Mouse (Mus musculus) midbrain, postnatal 0 days (tissue): ENCODE data around the gene Slc22a14. TPM values are rescaled to one million over a fixed set of nuclear protein-coding genes. Genes with fewer than 3 reads are reported as not detected.
A peak's percentile ranks its signal among the peaks of the same experiment; 100 is the strongest.

ENCODE experiments used
- ATAC-seq: fragments of 200-750 bp; cut with Nextera tagmentation; 2 replicates; pipeline ENCODE4 v1.8.0; 2017; ENCODE audit warnings: moderate number of reproducible peaks, mild to moderate bottlenecking, moderate TSS enrichment, moderate library complexity; ENCODE audit not compliant: low FRiP score
- DNase-seq: peaks from one replicate; pipeline ENCODE4 v3.0.0-alpha.2; 2015; ENCODE audit warnings: low spot score
- H3K27ac ChIP-seq: fragments of 300-500 bp; sonication (generic); 2 replicates; pipeline ENCODE4 v1.5.1; 2014; ENCODE audit warnings: low read depth, mild to moderate bottlenecking, low read length, mixed read lengths
- H3K27me3 ChIP-seq: fragments of 300-500 bp; sonication (generic); 2 replicates; pipeline ENCODE4 v1.6.1; 2014; ENCODE audit warnings: low read length, control low read depth, mixed read lengths; ENCODE audit not compliant: insufficient read depth
- H3K36me3 ChIP-seq: fragments of 300-500 bp; sonication (generic); 2 replicates; pipeline ENCODE4 v1.6.1; 2014; ENCODE audit warnings: low read length, control low read depth, mixed read lengths; ENCODE audit not compliant: insufficient read depth
- H3K4me1 ChIP-seq: fragments of 300-500 bp; sonication (generic); 2 replicates; pipeline ENCODE4 v1.6.1; 2014; ENCODE audit warnings: mild to moderate bottlenecking, control low read depth, antibody characterized with exemption, low read length, mixed read lengths; ENCODE audit not compliant: insufficient read depth
- H3K4me2 ChIP-seq: fragments of 300-500 bp; sonication (generic); 2 replicates; pipeline ENCODE4 v1.6.1; 2014; ENCODE audit warnings: low read depth, mild to moderate bottlenecking, low read length, mixed read lengths; ENCODE audit not compliant: poor library complexity, severe bottlenecking
- H3K4me3 ChIP-seq: fragments of 300-500 bp; sonication (generic); 2 replicates; pipeline ENCODE4 v1.5.1; 2014; ENCODE audit warnings: low read depth, mild to moderate bottlenecking, low read length, moderate library complexity
- H3K9ac ChIP-seq: fragments of 300-500 bp; sonication (generic); replicated peaks from 2 replicates; pipeline ENCODE4 v1.6.1; 2014; ENCODE audit warnings: mild to moderate bottlenecking, low read length, moderate library complexity, mixed read lengths; ENCODE audit not compliant: poor library complexity, severe bottlenecking
- H3K9me3 ChIP-seq: fragments of 300-500 bp; sonication (generic); 2 replicates; pipeline ENCODE4 v1.6.1; 2016; ENCODE audit warnings: low read length, control low read depth
- CTCF ChIP-seq: IDR thresholded peaks from 2 replicates; pipeline ENCODE4 v1.5.1; 2016; ENCODE audit warnings: antibody characterized with exemption, mild to moderate bottlenecking
- WGBS: fragments of 180-500 bp; shearing (Covaris S2); extraction: QIAGEN DNeasy Blood & Tissue Kit; methylation state at CpG from one replicate; pipeline ENCODE4 v1.1.7; 2014; 5-methylcytosine and 5-hydroxymethylcytosine counted together
- polyA plus RNA-seq: library from polyadenylated mRNA; unstranded; fragments of >200 nt; fragmentation: Nextera tagmentation; extraction: Ambion mirVana; gene quantifications from 2 replicates; pipeline ENCODE4 v1.2.1, GENCODE M21; 2015
- total RNA-seq: library from RNA; depleted of rRNA; stranded (reverse); fragments of >200 nt; gene quantifications from 2 replicates; pipeline ENCODE4 v1.2.3, GENCODE M21; 2014; rRNA removed

The Slc22a14 gene
- total and polyA plus RNA-seq, 2 experiments from 2014 or later: not detected

- TF ChIP-seq CTCF: peak; percentile 63
- Histone ChIP-seq H3K27me3 (no peaks in the 10 kb centered on the region), H3K4me2 (no peak overlapping the region), H3K27ac (no peak overlapping the region), H3K4me3 (no peak overlapping the region), H3K9ac (no peak overlapping the region), H3K36me3 (no peaks in the 10 kb centered on the region), H3K4me1 (no peaks in the 10 kb centered on the region), H3K9me3 (no peaks in the 10 kb centered on the region)
- no peak for ATAC-seq
- DNase-seq: peak; percentile 25
- 85% methylated on average over 12 of the region's 12 CpGs for WGBS
Observed at GRCm38 (mm10) chr9:119128436-119129181, 236.7 kb downstream of the Slc22a14 start.

- ATAC-seq: no peak
- WGBS: 87% methylated on average over 18 of the region's 18 CpGs
- H3K9ac ChIP-seq: no peak overlapping the region
- no peaks in the 10 kb centered on the region for H3K4me1 ChIP-seq
- TF ChIP-seq CTCF: no peak
- H3K4me3 ChIP-seq: no peak overlapping the region
- no peak for DNase-seq
- H3K4me2 ChIP-seq: no peak overlapping the region
- H3K36me3 ChIP-seq: no peaks in the 10 kb centered on the region
- no peaks in the 10 kb centered on the region for H3K9me3 ChIP-seq
- no peaks in the 10 kb centered on the region for H3K27me3 ChIP-seq
- no peak overlapping the region for H3K27ac ChIP-seq
Observed at GRCm38 (mm10) chr9:119122596-119123369, 242.6 kb downstream of the Slc22a14 start.

GRCm38 (mm10) chr9:119120168-119120560, 245.2 kb downstream of the Slc22a14 start:
- 70% methylated on average over 3 of the region's 3 CpGs for WGBS
- no peak for TF ChIP-seq CTCF
- H3K27me3 ChIP-seq: no peaks in the 10 kb centered on the region
- H3K9ac ChIP-seq: no peak overlapping the region
- no peak for DNase-seq
- ATAC-seq: no peak
- H3K36me3 ChIP-seq: no peaks in the 10 kb centered on the region
- no peaks in the 10 kb centered on the region for H3K4me1 ChIP-seq
- H3K27ac ChIP-seq: no peak overlapping the region
- H3K4me2 ChIP-seq: no peak overlapping the region
- H3K4me3 ChIP-seq: no peak overlapping the region
- H3K9me3 ChIP-seq: no peaks in the 10 kb centered on the region

Other genes with a start within 250 kb of the Slc22a14 start
- gene Acaa1b, start 208.5 kb downstream of the Slc22a14 start, total RNA-seq: 2.8 and 2.9 TPM in 2 replicates
- gene Acaa1b, start 208.5 kb downstream of the Slc22a14 start, polyA plus RNA-seq: 4.6 and 5.2 TPM in 2 replicates
- not detected in 2 replicates for gene Gm47289, start 206.4 kb downstream of the Slc22a14 start, total RNA-seq
- gene Gm47289, start 206.4 kb downstream of the Slc22a14 start, polyA plus RNA-seq: not detected in 2 replicates
- gene Slc22a13, start 156.5 kb downstream of the Slc22a14 start, total RNA-seq: not detected in 2 replicates
- 0.10 TPM in 1 of 2 replicates, not detected in the other for gene Slc22a13, start 156.5 kb downstream of the Slc22a14 start, polyA plus RNA-seq
- 38.5 and 55.7 TPM in 2 replicates for gene Oxsr1, start 43.1 kb downstream of the Slc22a14 start, total RNA-seq
- gene Oxsr1, start 43.1 kb downstream of the Slc22a14 start, polyA plus RNA-seq: 10.5 and 10.7 TPM in 2 replicates
- gene Acaa1a, start 25.9 kb downstream of the Slc22a14 start, total RNA-seq: 106 and 120 TPM in 2 replicates
- 75.5 and 82.6 TPM in 2 replicates for gene Acaa1a, start 25.9 kb downstream of the Slc22a14 start, polyA plus RNA-seq
- 4.2 and 5.9 TPM in 2 replicates for gene Myd88, start 24.1 kb downstream of the Slc22a14 start, total RNA-seq
- 4.7 and 5.6 TPM in 2 replicates for gene Myd88, start 24.1 kb downstream of the Slc22a14 start, polyA plus RNA-seq
- 2.6 and 3.2 TPM in 2 replicates for gene Xylb, start 8.2 kb downstream of the Slc22a14 start, total RNA-seq
- 3.9 and 4.3 TPM in 2 replicates for gene Xylb, start 8.2 kb downstream of the Slc22a14 start, polyA plus RNA-seq
- 35.6 and 39.7 TPM in 2 replicates for gene Acvr2b, start 36.6 kb upstream of the Slc22a14 start, total RNA-seq
- gene Acvr2b, start 36.6 kb upstream of the Slc22a14 start, polyA plus RNA-seq: 29.5 and 32.1 TPM in 2 replicates
- 26.0 and 29.2 TPM in 2 replicates for gene Exog, start 79.4 kb upstream of the Slc22a14 start, total RNA-seq
- gene Exog, start 79.4 kb upstream of the Slc22a14 start, polyA plus RNA-seq: 36.8 and 38.0 TPM in 2 replicates
- 1.2 and 1.4 TPM in 2 replicates for gene Scn5a, start 213.5 kb upstream of the Slc22a14 start, total RNA-seq
- 0.36 and 0.38 TPM in 2 replicates for gene Scn5a, start 213.5 kb upstream of the Slc22a14 start, polyA plus RNA-seq